Mouse (Mus musculus): ENCODE results near the gene Peli3. TPM values are rescaled to one million over a fixed set of nuclear protein-coding genes. Genes with fewer than 3 reads are reported as not detected.
A peak's percentile ranks its signal among the peaks of the same experiment; 100 is the strongest.

The Peli3 gene
- total RNA-seq, 4 experiments from 2014 or later: 25.5 to 31.6 (median 28.9) TPM

DNA sequence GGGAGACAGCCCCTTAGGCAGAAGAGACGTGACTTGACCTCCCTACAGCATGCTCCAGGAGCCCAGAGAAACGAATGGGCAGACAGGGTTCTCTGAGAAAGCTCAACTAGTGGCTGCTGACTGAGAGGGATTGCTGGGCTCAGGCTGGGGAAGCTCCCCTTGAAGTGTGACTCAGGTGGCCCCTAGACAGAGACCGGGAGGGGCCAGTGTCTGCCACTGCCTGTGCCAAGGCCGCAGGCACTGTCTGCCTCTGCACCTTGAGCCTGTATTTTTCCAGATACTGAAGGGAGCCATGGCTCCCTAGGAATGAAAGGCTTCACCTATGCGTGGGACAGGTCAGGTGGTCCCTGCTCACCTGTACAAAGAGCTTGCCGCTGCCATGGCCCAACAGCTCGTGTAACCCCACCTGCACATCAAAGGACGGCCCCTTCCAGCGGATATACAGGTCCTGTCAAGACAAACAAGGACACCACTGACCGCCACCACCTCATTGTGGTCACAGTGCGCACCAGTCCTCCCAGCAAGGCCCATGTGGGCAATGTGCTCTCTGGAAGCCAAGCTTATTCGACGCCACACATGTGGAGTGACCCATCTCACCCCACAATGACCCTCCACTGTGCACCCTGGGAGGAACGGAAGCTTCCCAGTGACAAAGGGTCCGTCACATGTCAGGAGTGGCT lies 26.9 kb downstream of the Peli3 start:
- no peak for DNase-seq (ENCODE audit: low spot score in 2 of 2)

DNA sequence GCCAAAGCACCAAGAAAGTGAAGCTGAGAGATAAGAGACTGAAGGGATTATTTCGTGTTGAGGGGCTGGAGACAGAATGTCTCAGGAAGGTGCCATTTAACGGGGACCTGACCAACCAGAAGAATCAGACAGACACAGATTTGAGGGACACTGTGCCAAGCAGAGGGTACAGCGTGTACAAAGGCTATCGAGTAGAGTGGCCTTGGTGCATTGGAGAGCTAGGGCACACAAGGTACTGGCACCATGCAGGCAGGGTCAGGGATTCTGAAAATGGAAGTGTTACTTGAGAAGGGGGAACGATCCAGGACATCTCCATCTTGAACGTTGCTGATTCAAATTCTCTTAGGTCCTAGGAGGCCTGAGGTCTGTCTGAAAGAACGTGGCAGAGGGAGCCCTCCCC lies 33.6 kb downstream of the Peli3 start:
- DNase-seq (ENCODE audit: low spot score in 2 of 2): no peak

DNA sequence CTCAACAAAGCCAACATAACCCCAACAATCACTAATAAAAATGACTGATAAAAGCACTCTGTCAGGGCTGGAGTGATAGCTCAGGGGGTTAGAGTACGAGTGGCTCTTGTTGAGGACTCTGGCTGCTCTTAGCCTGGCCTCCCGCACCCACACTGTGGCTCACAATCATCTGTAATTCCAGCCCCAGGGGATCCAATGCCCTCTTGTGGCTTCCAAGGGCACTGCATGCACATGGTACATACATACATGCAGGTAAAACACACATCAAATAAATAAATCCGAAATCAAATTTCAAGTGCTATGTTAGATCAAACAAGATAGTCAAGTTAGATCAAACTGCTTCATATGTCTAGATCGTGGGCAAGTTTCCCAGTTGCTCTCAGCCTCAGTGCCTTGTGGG lies 34.8 kb downstream of the Peli3 start:
- DNase-seq (ENCODE audit: low spot score in 2 of 2): no peak

DNA sequence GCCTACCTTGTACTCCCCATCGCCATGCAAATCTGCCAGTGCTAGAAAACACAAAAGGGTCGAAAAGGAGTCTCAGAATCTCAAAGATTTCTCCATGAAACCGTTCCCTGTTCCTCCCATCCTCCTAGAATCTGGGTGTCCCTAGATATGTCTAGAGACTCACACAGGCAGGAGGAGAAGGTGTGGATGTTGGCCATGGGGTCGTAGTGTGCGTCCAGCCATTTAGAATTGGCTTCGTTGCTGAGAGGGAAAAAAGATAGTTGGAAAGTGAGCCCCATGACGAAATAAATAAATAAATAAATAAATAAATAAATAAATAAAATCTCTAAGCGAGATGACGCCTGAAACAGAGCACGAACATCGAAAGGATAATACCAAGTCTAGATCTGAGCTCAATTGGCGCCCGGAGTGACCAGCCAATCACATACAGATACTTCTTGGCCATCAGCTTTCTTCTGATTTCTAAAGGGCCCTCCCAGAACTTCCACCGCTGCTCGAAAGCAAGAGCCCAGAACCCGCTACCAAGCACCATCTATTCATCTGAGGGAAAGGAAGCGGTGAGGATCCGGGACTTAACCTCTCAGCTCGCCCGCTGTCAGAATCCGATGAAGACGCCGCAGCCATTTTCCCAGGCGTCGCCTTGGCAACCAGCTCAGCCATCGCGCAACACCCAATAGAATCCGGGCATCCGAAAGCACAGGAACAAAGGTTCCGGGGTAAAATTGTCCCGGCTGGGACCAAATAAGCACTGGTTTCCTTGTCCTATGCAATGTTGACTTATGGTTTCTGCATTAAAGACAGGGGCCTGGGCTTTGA lies 36.7 kb downstream of the Peli3 start, which contains the start of gene Bbs1:
Gene Bbs1 (minus strand): TSS at position 650 of the 816 bp plus-strand sequence.
- peak; percentile 64 to 79 for DNase-seq (ENCODE audit: low spot score in 2 of 2)

GRCm38 (mm10) chr19:4899888-4900287 lies 43.0 kb downstream of the Peli3 start:
- no peak for DNase-seq (ENCODE audit: low spot score in 2 of 2)

- no peak for DNase-seq (ENCODE audit: low spot score in 2 of 2)
Observed at GRCm38 (mm10) chr19:4898972-4899371, 44.0 kb downstream of the Peli3 start.

GRCm38 (mm10) chr19:4896780-4897520 lies 46.0 kb downstream of the Peli3 start:
- no peak for DNase-seq (ENCODE audit: low spot score in 2 of 2)

- DNase-seq (ENCODE audit: low spot score in 2 of 2): no peak
Observed at GRCm38 (mm10) chr19:4891798-4892197, 51.1 kb downstream of the Peli3 start.

DNA sequence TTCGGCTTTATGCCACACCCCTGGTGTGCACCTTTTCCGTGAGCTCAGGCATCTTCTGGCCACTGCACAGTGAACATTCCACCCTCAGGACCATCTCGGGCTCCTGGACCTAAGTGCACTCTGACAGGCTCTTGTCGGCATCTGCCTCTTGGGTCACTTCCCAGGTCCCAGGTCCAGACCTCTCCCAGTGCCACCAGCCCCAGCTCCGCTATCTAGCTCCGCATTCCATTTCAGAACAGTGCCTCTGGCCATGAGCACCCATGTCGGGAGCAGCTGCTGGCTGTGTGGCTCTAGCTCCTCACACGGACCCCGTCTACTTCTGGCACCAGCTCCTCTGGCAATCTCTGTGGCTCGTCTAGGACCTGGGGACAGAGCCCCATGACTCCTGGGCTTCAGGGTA lies 53.1 kb downstream of the Peli3 start:
- DNase-seq (ENCODE audit: low spot score in 2 of 2): no peak

DNA sequence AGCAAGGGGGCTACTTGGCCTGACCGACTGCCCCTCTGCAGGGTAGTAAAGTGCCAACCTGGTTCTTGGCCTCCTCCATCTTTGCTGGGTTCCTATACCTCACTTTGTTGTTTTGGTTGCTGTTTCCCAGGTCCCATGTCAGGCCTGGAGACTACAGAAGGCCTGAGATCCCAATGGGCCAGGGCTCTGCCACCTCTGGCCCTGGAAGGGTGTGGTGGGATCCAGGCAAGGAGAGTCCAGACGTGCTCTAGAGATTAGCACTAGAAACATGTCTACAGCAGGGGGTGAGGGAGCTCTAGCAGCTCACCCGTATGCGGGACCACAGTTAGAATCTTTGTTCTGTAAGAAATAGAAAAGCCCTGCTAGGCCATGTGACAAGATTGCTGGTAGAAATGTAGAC lies 59.0 kb downstream of the Peli3 start:
- DNase-seq (ENCODE audit: low spot score in 2 of 2): no peak

Other genes starting within 250 kb of the Peli3 start
- 1 to 10 TPM; 1.2 to 2.0 (median 1.8) TPM for gene Gm960, start 244.5 kb downstream of the Peli3 start, total RNA-seq (2022)
- 100 to 1,000 TPM; 475 to 555 (median 513) TPM for gene Sptbn2, start 232.0 kb downstream of the Peli3 start, total RNA-seq (2022)
- gene Rbm4b, start 186.6 kb downstream of the Peli3 start, total RNA-seq (2022): 10 to 100 TPM; 14.6 to 20.0 (median 17.2) TPM
- gene Rbm4, start 149.2 kb downstream of the Peli3 start, total RNA-seq (2022): 10 to 100 TPM; 79.4 to 87.1 (median 84.8) TPM
- 10 to 100 TPM; 22.5 to 29.2 (median 26.0) TPM for gene Gm21992, start 131.5 kb downstream of the Peli3 start, total RNA-seq (2022)
- 10 to 100 TPM; 45.5 to 60.9 (median 54.8) TPM for gene Rbm14, start 131.5 kb downstream of the Peli3 start, total RNA-seq (2022)
- gene Ccs, start 103.8 kb downstream of the Peli3 start, total RNA-seq (2022): 10 to 100 TPM; 30.9 to 44.4 (median 38.5) TPM
- 1 to 10 TPM; 2.1 to 2.8 (median 2.4) TPM for gene Ccdc87, start 103.8 kb downstream of the Peli3 start, total RNA-seq (2022)
- 100 to 1,000 TPM; 110 to 126 (median 119) TPM for gene Ctsf, start 88.0 kb downstream of the Peli3 start, total RNA-seq (2022)
- 1 to 10 TPM in 3 of 4 experiments, under 1 TPM in 1; 0.74 to 1.4 (median 1.1) TPM for gene Actn3, start 65.2 kb downstream of the Peli3 start, total RNA-seq (2022)
- gene Zdhhc24, start 64.5 kb downstream of the Peli3 start, total RNA-seq (2022): 10 to 100 TPM; 25.1 to 32.1 (median 25.6) TPM
- gene Bbs1, start 36.5 kb downstream of the Peli3 start, total RNA-seq (2022): 10 to 100 TPM; 32.7 to 45.2 (median 39.3) TPM
- gene Dpp3, start 14.8 kb downstream of the Peli3 start, total RNA-seq (2022): 10 to 100 TPM; 38.9 to 41.3 (median 39.7) TPM
- gene Mrpl11, start 19.0 kb upstream of the Peli3 start, total RNA-seq (2022): 10 to 100 TPM; 51.9 to 62.5 (median 56.4) TPM
- gene Npas4, start 47.2 kb upstream of the Peli3 start, total RNA-seq (2022): 10 to 100 TPM in 2 of 4 experiments, 1 to 10 TPM in 2; 4.0 to 10.8 (median 8.3) TPM
- 10 to 100 TPM; 12.3 to 19.8 (median 16.3) TPM for gene Slc29a2, start 80.7 kb upstream of the Peli3 start, total RNA-seq (2022)
- 100 to 1,000 TPM; 107 to 119 (median 111) TPM for gene B4gat1, start 95.7 kb upstream of the Peli3 start, total RNA-seq (2022)
- 1 to 10 TPM; 4.4 to 10.0 (median 6.3) TPM for gene AC124502.3, start 95.8 kb upstream of the Peli3 start, total RNA-seq (2022)
- gene Brms1, start 98.2 kb upstream of the Peli3 start, total RNA-seq (2022): 10 to 100 TPM; 18.3 to 24.6 (median 20.6) TPM
- 100 to 1,000 TPM in 1 of 4 experiments, 10 to 100 TPM in 3; 89.3 to 115 (median 96.8) TPM for gene Rin1, start 107.4 kb upstream of the Peli3 start, total RNA-seq (2022)
- 1 to 10 TPM; 3.7 to 5.6 (median 4.4) TPM for gene Cd248, start 125.0 kb upstream of the Peli3 start, total RNA-seq (2022)
- gene Tmem151a, start 142.4 kb upstream of the Peli3 start, total RNA-seq (2022): 100 to 1,000 TPM; 104 to 117 (median 106) TPM
- 10 to 100 TPM; 21.4 to 29.8 (median 25.9) TPM for gene Yif1a, start 145.4 kb upstream of the Peli3 start, total RNA-seq (2022)
- gene Cnih2, start 155.4 kb upstream of the Peli3 start, total RNA-seq (2022): 100 to 1,000 TPM; 417 to 436 (median 422) TPM
- 100 to 1,000 TPM; 154 to 165 (median 160) TPM for gene Rab1b, start 163.9 kb upstream of the Peli3 start, total RNA-seq (2022)
- gene Klc2, start 175.4 kb upstream of the Peli3 start, total RNA-seq (2022): 100 to 1,000 TPM; 215 to 240 (median 227) TPM